Mouse (Mus musculus) T-helper 1 cell (primary cell): Measurements from ENCODE around the gene Obsl1.

Experiments used
- in situ Hi-C: fragments of 300-600 bp; cut with MboI, MseI; formaldehyde crosslinking; loops from one replicate; pipeline ENCODE4 v1.15.1; 2025; ENCODE audit warnings: high pct_unique_total_duplicates

Gene Obsl1

DNA sequence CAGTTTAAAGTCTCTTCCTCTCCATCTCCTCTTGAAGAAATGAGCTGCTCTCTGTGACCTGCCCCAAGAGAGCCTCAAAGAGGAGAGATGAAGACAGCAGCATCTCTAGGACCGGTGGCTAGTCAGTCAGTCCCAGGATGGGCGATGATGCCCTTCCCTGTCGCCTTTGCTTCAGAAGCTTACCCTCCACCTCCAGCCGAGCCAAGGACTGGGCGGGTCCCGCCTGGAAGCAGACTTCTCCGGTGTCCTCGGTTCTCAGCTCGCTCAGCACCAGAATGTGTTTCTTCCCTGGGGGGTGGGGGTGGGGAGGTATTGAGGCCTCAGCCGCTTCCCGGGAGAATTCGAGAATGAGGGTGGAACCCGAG, 19.2 kb downstream of the Obsl1 start:
- in situ Hi-C loops, result no loop called here

DNA sequence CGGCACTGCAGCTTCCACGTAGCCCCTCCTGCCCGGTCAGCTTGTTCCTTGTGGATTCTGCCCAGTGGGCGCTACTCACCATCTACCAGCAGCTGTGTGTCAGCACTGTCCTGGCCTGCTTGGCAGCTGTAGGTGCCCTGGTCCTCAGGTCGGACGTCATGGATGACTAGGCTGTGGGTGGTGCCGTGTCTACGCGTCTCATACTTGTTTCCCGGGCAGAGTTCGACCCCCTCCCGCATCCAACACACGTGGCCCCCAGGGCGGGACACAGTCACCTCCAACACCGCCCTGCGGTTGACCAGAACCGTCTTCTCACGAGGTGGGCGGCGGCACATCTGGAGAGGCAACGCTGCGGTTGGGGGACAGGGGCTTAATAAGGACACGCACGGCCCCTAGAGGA, 19.7 kb downstream of the Obsl1 start:
- in situ Hi-C loops, result no loop called here

DNA sequence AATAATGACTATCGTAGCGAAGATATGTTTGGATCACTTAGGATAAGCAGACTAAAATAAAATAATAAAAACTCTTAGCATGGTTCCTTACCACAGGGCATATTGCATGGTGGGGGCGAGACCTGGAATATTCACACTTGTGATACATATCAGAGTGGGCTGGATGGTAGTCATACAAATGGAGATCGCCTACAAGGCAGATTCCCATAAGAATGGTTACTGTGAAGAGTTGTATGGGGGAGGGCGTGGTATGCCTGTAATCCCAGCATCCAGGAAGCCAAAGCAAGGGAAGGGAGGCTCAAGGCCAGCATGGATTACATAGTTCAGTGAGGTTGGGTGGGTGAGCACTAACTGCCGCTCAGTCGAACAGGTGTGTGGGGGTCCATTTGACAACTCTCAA, 25.5 kb downstream of the Obsl1 start:
- in situ Hi-C loops, result loop anchor here (5.0 kb wide), 2 partner anchors 77 to 353 kb away; partner anchors contain the start of gene Nhej1

DNA sequence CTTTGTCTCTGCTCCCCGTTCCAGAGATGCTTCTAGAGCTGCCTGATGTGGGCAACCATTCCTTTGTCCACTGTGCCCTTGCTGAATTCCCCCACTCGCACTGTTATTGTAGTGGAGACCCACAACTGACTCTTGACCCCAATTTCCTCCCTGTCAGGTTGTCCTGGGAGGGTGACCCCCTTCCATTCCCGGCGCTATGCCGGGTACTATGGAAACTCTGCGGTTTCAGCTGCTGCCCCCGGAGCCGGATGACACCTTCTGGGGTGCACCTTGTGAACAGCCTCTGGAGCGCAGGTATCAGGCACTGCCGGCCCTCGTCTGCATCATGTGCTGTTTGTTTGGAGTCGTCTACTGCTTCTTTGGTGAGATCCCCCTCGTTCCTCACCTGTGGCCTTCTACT, 26.2 kb downstream of the Obsl1 start:
- in situ Hi-C loops, result loop anchor here (5.0 kb wide), 2 partner anchors 77 to 353 kb away; partner anchors contain the start of gene Nhej1

DNA sequence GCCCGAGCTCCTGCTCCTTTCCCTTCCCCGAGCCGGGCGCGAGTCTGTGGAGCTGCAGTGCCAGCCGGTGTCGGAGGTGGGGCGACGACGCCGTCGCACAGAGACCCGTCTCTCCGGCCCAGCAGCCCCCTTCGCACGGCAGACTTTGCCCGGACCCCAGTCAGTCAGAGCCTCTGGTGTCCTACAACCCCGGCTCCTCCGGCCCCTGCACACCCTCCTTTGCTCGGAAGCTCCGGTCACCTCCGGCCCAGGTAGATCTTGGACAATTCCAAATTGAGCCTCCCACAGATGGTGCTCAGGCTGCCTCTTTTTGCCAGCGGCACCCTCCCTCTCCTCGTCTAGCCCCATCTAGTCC, 26.6 kb downstream of the Obsl1 start:
- in situ Hi-C loops, result no loop called here

DNA sequence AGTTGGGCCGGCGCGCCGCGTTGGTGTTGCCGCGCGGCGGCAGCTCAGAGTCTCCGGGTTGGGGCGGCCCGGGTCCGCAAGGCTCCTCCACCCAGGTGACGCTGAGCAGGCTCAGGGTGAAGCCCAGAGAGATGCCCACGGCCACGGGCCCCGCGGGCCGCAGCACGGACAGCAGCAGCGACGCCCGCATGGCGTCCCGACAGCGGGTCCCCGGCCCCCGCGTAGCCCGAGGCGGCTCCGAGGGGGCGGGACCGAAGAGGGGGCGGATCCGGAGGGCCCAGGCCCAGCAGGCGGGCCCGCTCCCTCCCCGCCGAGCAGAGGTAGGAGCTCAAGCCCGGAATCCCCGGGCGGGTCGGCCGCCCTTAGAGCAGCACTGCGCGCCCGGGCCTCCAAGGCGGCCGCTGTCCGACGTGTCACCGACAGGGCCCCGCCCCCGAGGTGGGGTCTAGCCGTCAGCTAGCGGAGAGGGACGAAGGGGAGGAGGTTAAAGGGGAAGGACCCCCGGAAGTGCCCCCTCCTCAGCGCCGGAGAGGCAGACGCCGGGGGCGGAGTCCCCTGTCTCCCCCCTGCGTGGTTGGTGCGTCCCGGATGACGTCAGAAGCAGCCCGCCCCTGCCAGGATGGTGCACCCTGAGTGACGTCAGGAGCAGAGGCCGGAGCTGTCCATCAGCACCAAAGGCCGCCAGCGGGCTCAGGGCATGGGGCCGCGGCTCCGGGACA, 27.2 kb downstream of the Obsl1 start, which contains the start of the genes Chpf and Tmem198:
Gene Chpf, minus strand, starts transcription at position 392 of the 719 bp plus-strand sequence.
Gene Tmem198, plus strand, starts transcription at position 617 of the 719 bp plus-strand sequence.
- in situ Hi-C loops, result no loop called here

DNA sequence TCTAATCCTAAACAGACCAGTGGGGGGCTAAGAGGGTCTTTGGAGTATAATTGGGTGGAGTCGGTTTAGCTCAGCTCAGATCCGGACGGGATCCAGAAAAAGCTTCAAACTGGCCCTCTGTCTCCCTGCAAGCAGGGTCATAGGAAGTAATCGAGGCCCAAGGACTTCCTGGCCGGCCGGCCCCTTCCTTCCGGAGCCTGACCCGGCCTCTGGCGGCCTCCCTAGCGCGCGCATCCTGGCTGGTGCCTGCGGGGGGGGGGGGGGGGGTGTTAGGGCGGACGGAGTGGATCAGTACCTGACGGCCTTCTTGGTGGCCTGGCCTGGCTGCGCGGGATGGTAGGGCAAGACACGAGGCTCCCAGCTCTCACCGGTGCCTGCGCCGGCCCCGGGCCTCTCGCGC, 27.8 kb downstream of the Obsl1 start:
- in situ Hi-C loops, result no loop called here

DNA sequence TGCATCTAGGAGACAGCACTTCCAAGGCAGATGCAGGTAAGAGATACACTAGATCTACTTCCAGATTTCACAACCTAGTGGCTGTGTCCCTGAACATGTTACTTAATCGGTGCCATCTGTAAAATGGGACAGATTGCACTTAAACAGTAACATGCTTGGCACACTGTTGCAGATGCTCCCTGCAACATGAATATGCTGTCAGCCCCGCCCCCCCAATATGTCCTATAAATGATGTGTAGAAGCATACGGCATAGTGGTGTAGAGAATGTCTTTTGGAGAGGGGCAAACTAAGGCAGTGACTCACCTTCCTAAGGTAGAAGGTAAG, 28.3 kb downstream of the Obsl1 start:
- in situ Hi-C loops, result no loop called here

DNA sequence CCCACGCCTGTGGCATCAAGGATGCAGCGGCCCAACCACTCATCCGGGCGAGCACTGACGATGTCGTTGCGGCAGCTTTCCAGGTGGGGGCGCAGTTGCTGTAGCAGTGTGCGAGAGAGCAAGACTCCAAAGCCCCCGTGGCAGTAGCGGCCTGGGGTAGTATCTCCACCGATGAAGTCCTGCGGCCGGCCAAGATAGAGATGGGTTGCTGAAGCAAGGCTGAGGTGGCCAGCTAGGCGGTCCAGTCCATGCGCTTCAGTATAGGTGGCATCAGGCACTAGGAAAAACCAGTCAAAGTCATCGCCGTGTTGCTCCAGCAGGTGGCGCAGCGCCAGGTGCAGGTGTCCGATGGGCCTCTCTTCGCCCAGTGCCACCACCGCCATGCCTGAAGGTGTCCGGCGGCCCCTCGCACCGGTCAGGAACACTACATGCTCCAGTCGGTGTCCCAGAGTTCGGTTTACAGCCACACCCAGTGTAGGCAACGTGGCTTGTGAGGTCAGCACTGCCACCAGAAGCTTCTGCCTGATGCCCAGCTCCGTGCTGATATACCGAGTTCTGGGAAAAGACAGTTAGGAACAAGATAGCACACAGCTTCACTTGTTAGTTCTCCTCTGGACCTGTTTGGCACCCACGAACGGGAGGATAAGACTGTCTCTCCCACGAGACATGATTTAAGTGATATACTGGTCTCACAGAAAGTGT, 28.8 kb downstream of the Obsl1 start:
- in situ Hi-C loops, result no loop called here

DNA sequence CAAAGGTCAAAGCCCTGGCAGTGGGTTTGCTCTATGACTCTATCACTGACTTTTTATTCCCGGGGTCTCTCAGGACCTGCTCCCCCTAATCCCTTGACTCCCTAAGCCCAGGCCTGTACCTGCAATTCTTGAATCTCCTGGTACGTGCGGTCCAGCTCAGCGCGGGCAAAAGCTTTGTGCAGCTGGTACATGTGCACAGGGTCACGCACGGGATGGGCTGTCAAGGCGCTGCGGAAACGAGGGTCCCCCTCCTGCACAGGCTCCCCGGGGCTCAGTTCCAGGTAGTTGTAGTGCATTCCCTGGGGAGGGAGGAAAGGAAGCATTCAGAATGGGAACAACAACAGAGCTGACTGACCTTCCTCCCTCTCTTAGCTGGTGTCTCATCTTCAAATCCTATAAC, 29.8 kb downstream of the Obsl1 start:
- in situ Hi-C loops, result no loop called here

DNA sequence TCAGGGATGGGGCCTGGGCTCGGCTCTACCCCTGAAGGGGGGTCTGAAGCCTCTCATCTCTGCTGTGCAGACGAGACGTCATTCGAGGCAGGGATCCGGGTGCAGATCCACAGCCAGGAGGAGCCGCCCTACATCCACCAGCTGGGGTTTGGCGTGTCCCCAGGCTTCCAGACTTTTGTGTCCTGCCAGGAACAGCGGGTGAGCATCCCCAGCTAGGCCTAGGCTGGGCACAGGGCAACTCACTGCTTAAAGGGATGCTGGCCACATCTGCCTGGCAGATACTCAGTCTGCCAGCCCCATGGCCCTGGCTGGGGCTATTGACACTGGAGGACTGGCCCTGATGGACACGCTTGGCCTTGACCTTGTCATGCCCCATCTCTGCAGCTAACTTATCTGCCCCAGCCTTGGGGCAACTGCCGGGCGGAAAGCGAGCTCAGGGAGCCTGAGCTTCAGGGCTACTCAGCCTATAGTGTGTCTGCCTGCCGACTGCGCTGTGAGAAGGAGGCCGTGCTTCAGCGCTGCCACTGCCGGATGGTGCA, 36.9 kb downstream of the Obsl1 start:
- in situ Hi-C loops, result loop anchor here (10.0 kb wide), 2 partner anchors 345 to 415 kb away; partner anchors contain the start of gene Nhej1

DNA sequence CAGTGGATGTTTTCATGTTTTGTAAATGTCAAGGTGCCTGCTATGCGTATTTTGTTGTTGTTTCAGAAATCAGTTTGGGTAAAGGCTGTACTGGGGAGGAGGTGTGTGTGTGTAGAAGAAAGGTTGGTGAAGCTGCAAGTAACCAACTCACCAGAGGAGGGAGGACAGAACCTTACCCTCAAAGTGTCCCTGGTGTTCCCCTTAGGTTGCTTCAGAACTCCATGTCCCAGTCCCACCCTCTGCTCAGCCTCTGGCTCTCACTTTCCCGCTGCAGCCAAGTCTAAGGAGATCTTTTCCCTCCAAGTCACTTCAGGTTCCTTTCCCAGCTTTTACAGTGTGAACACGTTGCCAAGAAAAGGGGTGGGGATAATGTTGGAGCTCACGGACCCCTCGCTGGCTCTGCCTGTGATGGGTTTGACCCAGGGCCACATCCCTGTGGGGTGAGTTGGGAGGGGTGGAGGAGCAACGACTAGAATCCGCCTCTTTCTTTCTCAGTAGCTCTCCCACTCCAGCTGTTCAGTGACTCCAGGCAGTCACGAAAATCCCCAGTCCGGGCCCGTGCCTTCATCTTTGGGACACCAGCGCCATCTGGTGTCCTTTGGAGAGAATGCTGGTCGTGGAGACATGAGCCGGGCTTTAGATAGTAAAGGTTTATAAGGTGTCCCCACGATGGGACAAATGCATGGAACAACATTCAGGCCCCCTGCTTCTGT, 38.9 kb downstream of the Obsl1 start:
- in situ Hi-C loops, result loop anchor here (10.0 kb wide), 2 partner anchors 343 to 413 kb away; partner anchors contain the start of gene Nhej1

DNA sequence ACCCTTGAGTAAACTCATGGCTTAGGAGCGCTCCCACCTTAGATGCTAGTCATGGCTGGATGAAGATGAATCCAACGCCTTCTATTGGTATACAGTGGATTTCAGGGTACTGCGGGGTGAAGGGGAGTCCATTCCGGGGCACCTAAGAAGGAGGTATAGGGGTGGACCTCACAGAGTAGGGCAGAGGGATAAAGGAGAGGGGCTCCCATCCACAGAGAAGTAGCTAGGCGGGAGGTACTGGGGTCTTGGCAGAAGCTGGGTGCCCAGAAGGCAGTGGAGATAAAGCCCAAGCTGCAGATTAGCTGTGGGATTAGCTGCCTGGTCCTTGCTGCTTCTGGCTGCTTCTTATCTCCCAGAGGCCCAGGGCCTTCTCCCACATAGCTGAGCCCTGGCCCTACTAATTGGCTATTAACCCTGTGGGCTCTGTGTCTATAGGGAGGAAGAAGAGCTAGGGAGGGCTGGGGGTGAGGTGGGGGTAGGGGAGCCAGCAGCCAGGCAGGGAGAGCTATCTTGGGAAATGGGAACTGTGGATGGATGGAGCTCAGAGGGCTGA, 42.5 kb downstream of the Obsl1 start:
- in situ Hi-C loops, result loop anchor here (5.0 to 10.0 kb wide), 3 partner anchors 126 to 409 kb away; partner anchors contain the start of gene Nhej1

DNA sequence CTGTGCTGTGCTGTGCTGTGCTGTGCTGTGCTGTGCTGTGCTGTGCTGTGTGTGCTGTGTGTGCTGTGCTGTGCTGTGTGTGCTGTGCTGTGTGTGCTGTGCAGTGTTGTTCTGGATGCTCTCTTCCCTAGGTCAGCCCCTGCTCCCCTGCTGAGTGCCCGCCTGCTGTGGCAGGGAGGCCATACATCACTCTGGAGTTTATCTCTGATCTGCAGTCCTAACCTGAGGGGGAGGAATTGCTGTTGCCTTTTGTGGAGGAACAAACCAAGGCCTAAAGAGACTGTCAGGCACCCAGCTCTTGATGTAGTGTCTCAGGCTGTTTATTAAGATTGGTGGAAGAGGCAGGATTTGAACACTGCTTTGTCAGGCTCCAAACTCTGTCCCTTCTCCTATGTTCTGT, 43.6 kb downstream of the Obsl1 start:
- in situ Hi-C loops, result loop anchor here (5.0 to 10.0 kb wide), 3 partner anchors 125 to 408 kb away; partner anchors contain the start of gene Nhej1

DNA sequence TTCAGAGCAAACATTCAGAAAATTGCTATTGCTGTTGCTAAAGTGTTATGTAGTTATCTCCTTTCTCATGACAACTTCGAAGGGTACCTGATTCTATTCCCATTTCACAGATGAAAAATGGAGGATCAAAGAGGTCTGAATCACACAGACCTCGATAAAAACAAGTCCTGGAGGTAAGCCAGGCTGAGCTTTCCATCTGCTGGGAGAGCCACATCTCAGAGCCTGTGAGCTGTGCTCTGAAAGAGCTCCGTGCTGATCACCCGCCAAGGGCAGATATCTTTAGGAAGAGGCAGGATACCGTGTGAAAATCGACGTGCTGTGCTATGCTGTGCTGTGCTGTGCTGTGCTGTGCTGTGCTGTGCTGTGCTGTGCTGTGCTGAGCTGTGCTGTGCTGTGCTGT, 46.0 kb downstream of the Obsl1 start:
- in situ Hi-C loops, result loop anchor here (5.0 to 10.0 kb wide), 3 partner anchors 123 to 405 kb away; partner anchors contain the start of gene Nhej1

DNA sequence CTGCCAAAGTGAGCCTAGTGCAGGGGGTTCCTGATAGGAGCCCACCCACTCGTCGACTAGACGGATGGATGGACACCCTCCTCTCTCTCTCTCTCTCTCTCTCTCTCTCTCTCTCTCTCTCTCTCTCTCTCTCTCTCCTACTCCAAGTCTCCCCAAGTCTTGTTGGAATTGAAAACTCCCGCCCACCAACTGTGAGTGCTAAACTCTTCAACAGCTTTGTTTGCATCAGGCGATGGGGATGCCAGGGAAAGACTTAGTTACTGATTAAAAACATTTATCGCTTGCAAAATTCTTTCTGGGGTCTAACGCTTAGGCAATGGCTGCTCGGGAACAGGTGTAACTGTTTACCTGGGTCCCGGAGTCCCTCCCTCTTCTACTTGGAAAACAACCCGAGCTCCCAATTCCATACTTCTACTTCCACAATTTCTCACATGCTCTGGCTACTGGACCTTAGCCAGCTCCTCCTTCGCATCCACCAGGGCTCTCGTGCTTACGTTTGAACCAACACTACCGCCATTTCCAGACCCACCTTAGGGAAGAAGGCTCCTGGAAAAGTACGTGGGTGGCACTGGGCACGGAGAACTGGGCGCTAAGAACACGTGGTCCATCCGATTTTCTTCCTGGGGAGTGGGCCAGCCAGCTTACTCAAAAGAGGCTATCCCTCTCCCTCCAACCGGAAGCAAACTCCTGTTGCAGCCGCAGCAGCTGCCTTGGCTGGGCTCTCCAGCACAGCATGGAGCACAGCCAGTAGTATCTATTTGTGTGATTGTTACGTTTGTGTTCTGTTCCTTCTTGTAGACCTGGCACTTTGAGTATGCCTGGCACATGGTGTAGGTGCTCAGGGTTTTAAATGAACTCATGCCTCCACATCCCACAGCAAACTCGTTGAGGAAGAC, 47.2 kb downstream of the Obsl1 start:
- in situ Hi-C loops, result no loop called here

DNA sequence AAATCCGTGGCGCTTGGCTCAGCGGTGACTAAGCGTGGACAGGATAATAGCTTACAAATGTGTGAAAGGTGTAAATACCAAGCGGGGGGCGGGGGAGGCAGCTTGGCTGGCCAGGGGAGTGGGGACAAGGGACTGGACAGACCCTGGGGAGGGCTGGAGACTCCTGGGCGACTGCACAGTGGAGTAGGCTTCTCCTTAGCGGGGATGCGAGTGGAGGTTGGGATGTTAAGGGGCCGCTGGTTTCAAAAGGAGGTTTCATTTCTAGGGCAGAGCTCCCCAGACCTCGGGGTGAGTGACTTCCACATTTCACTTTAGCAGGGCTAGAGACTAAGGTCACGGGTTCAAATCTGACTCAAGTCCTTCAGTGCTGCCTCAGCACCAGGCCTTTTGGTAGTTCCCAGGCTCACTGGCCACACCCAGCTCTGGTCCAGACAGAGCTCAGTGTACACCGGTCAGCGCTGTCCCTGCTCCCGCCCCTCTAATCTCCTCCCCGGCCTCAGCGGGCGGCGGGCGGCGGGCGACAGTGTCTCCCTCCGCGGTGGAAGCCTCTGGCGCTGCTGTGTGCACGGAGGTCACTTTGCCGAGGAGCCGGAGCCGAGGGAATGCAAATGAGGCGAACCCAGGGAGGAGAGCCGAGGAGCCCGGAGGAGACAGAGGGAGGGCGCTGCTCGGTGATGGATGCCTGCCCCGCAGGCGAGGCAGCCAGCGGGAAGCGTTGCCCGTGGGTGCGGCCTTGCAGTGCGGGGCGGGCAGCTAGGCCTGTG, 48.0 kb downstream of the Obsl1 start:
- in situ Hi-C loops, result no loop called here

DNA sequence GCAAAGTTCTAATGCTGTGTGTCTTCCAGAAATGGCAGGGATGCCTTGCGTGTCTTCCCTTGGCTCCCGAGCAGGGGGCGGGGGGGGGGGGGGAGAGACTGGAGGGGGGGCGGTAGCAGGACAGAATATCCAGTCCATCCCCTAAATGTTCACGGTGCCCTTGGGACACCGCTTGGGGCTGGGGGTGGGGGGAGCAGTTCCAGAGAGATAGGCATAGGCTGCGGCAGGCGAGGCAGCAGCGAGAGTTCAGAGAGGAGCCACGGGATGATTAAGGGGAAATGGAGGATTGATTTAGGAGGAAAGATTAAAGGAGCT, 48.6 kb downstream of the Obsl1 start:
- in situ Hi-C loops, result no loop called here

DNA sequence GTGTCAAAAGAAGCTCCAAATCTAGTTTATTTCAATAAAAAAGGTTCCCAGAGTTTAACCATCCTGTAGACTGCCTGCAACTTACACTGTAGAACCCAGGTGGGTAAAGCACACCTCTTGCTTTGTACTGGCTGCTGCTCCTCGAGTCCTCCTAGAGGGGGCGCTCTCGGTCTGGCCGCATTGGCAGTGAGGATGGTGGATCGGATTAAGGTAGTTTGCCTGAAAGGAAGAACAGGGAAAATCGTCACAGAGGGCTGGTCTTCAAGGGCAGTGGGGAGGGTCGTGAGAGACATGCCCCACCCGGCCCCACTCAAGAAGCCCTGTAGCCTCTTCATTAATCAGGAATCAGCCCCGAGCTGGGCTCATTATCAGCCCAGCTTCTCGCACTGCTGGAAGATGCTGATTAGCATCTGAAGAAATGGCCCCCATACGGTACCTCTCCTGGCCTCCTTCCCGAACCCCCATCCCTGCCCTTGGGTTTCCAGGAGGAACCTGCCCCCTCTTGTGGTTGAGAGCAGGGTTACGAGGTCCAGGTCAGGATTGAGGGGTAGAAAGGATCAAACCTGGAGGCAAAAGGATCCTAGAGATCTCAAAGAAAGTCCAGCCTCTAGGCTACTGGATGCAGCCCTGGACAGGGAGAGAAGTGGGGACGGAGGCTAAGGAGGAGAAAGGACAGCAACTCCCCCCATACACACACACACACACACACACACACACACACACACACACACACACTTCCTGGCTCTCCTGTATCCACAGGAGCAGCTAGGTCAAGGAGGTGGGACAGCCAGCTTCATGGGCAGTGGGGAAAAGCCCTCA, 49.3 kb downstream of the Obsl1 start:
- in situ Hi-C loops, result no loop called here
